Mouse (Mus musculus) adrenal gland, postnatal 10 days (tissue): Measurements from ENCODE around the gene Atg10. TPM values are rescaled to one million over a fixed set of nuclear protein-coding genes. Genes with fewer than 3 reads are reported as not detected.

ENCODE experiments used
- DNase-seq: peaks from one replicate; pipeline ENCODE4 v3.0.0; 2021; ENCODE audit warnings: mixed read lengths
- total RNA-seq, 2 experiments: library from RNA; stranded (reverse); gene quantifications; 2 replicates each; pipeline ENCODE4 v1.2.3; 2021

The Atg10 gene
- total RNA-seq, 2 experiments from 2014 or later = 20.7 to 22.9 TPM

GRCm38 (mm10) chr13:91128581-91128980 is 95.2 kb downstream of the Atg10 start:
- no peak for DNase-seq

GRCm38 (mm10) chr13:91118156-91118555 is 105.6 kb downstream of the Atg10 start:
- DNase-seq = no peak

GRCm38 (mm10) chr13:91114880-91115279 is 108.9 kb downstream of the Atg10 start:
- no peak for DNase-seq

- DNase-seq = no peak
These were observed 116.3 kb downstream of the Atg10 start for GRCm38 (mm10) chr13:91107308-91107946.

GRCm38 (mm10) chr13:91102238-91102637 is 121.5 kb downstream of the Atg10 start:
- no peak for DNase-seq

- no peak for DNase-seq
These were observed 123.4 kb downstream of the Atg10 start for GRCm38 (mm10) chr13:91100417-91100816.

GRCm38 (mm10) chr13:91094851-91095250 is 128.9 kb downstream of the Atg10 start:
- no peak for DNase-seq

- no peak for DNase-seq
These were observed 129.6 kb downstream of the Atg10 start for GRCm38 (mm10) chr13:91094196-91094595.

- DNase-seq = no peak
These were observed 130.2 kb downstream of the Atg10 start for GRCm38 (mm10) chr13:91093610-91094009.

- DNase-seq = peak; percentile 42
These were observed 130.6 kb downstream of the Atg10 start for GRCm38 (mm10) chr13:91093162-91093561.

GRCm38 (mm10) chr13:91091731-91092190 is 132.0 kb downstream of the Atg10 start:
- no peak for DNase-seq

- no peak for DNase-seq
These were observed 132.7 kb downstream of the Atg10 start for GRCm38 (mm10) chr13:91090861-91091730.

- DNase-seq = no peak
These were observed 137.3 kb downstream of the Atg10 start for GRCm38 (mm10) chr13:91086361-91086900.

- DNase-seq = no peak
These were observed 151.4 kb downstream of the Atg10 start for GRCm38 (mm10) chr13:91072351-91072750.

GRCm38 (mm10) chr13:91060871-91061270 is 162.9 kb downstream of the Atg10 start:
- no peak for DNase-seq

- no peak for DNase-seq
These were observed 175.6 kb downstream of the Atg10 start for GRCm38 (mm10) chr13:91048171-91048570.

- DNase-seq = no peak
These were observed 176.9 kb downstream of the Atg10 start for GRCm38 (mm10) chr13:91046851-91047250.

- DNase-seq = no peak
These were observed 182.5 kb downstream of the Atg10 start for GRCm38 (mm10) chr13:91041236-91041635.

- peak; percentile 10 for DNase-seq
These were observed 183.3 kb downstream of the Atg10 start for GRCm38 (mm10) chr13:91040421-91040820.

GRCm38 (mm10) chr13:91039201-91039807 is 184.5 kb downstream of the Atg10 start:
- peak; percentile 33 for DNase-seq

GRCm38 (mm10) chr13:91038636-91039035 is 185.1 kb downstream of the Atg10 start:
- DNase-seq = no peak

GRCm38 (mm10) chr13:91038034-91038433 is 185.7 kb downstream of the Atg10 start:
- no peak for DNase-seq

GRCm38 (mm10) chr13:91037405-91037804 is 186.4 kb downstream of the Atg10 start:
- DNase-seq = no peak
